Mouse (Mus musculus): ENCODE results near the gene Ank3.

DNA sequence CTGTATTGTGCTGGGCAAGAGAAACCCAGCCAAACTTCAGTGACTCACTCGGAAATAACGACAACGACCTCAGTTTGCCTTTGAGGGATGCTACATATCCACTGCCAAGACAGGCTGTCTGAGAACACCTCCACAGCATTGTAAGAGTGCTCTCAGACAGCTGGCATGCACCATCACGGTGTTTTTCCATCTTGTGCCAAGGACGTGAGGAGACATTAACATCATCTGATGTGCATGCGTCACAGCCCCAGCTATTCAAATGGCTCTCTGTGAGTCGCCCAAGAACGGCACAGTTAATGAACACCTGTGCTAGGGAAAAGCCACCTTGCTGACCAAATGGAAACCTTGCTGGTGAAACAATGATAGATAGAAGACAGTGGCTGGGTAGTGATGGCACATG lies 633.4 kb downstream of the Ank3 start:
- TF ChIP-seq CTCF (conservative IDR thresholded peaks at IDR 0.05; ENCODE audit: low read length) (no peak), POU5F1 (IDR thresholded peaks at IDR 0.05; ENCODE audit: borderline replicate concordance, low read length) (no peak)

Data from E14TG2a.4 (cell line).